8 mouse cellular contexts compared by ENCODE assay signal in genomic region chr8:120498926-120499605, GRCm38 (mm10).
DNase-seq lines count a peak whose midpoint lies in the region; ATAC-seq lines count a peak whose summit lies in the region.

No protein-coding gene starts in this region.

- peak overlapping the region; percentile 22 for H3K9ac ChIP-seq in embryonic facial prominence, embryonic 11.5 days (replicated peaks; ENCODE audit: low read length)
- H3K9ac ChIP-seq in heart, embryonic 11.5 days (ENCODE audit: low read depth, low read length): peak overlapping the region; percentile 73
- no peak overlapping the region for H3K9ac ChIP-seq in kidney, embryonic 14.5 days (ENCODE audit: low read depth, low read length)
- H3K9ac ChIP-seq in stomach, embryonic 16.5 days (ENCODE audit: low read length): peak overlapping the region; percentile 52

- no peaks in the 10 kb centered on the region for H3K9me3 ChIP-seq in embryonic facial prominence, embryonic 11.5 days (replicated peaks; ENCODE audit: control insufficient read depth, low read length)
- no peaks in the 10 kb centered on the region for H3K9me3 ChIP-seq in heart, embryonic 11.5 days (replicated peaks; ENCODE audit: control insufficient read depth, low read length)
- H3K9me3 ChIP-seq in kidney, embryonic 14.5 days (ENCODE audit: control insufficient read depth, low read length): no peaks in the 10 kb centered on the region
- no peaks in the 10 kb centered on the region for H3K9me3 ChIP-seq in stomach, embryonic 16.5 days (replicated peaks; ENCODE audit: control insufficient read depth, low read length)

- H3K27ac ChIP-seq in embryonic facial prominence, embryonic 11.5 days (replicated peaks; ENCODE audit: low read depth, low read length): no peak overlapping the region
- peak overlapping the region; percentile 98 for H3K27ac ChIP-seq in heart, embryonic 11.5 days (ENCODE audit: low read depth, low read length)
- H3K27ac ChIP-seq in kidney, embryonic 14.5 days (ENCODE audit: low read depth, low read length): peak overlapping the region; percentile 75; the same call in 1 of the 2 replicates
- H3K27ac ChIP-seq in stomach, embryonic 16.5 days (ENCODE audit: low read length): peak overlapping the region; percentile 81

- peak overlapping the region; percentile 25 for H3K4me2 ChIP-seq in embryonic facial prominence, embryonic 11.5 days (ENCODE audit: low read depth, low read length)
- peak overlapping the region; percentile 83 for H3K4me2 ChIP-seq in heart, embryonic 11.5 days
- peak overlapping the region; percentile 20; the same call in 1 of the 2 replicates for H3K4me2 ChIP-seq in kidney, embryonic 14.5 days (replicated peaks; ENCODE audit: low read depth, low read length)
- H3K4me2 ChIP-seq in stomach, embryonic 16.5 days (ENCODE audit: low read depth, low read length): peak overlapping the region; percentile 43

- H3K27me3 ChIP-seq in embryonic facial prominence, embryonic 11.5 days (ENCODE audit: control insufficient read depth, insufficient read depth, low read length): no peaks in the 10 kb centered on the region
- H3K27me3 ChIP-seq in heart, embryonic 11.5 days (ENCODE audit: control insufficient read depth, insufficient read depth, low read length): no peaks in the 10 kb centered on the region
- no peaks in the 10 kb centered on the region for H3K27me3 ChIP-seq in kidney, embryonic 14.5 days (ENCODE audit: control insufficient read depth, insufficient read depth, low read length)
- no peaks in the 10 kb centered on the region for H3K27me3 ChIP-seq in stomach, embryonic 16.5 days (ENCODE audit: control insufficient read depth, insufficient read depth, low read length)

- H3K36me3 ChIP-seq in embryonic facial prominence, embryonic 11.5 days (replicated peaks; ENCODE audit: control insufficient read depth, insufficient read depth, low read depth, low read length): no peaks in the 10 kb centered on the region
- H3K36me3 ChIP-seq in heart, embryonic 11.5 days (ENCODE audit: control insufficient read depth, insufficient read depth, low read length): no peaks in the 10 kb centered on the region
- no peaks in the 10 kb centered on the region for H3K36me3 ChIP-seq in kidney, embryonic 14.5 days (ENCODE audit: control insufficient read depth, insufficient read depth, low read length)
- no peaks in the 10 kb centered on the region for H3K36me3 ChIP-seq in stomach, embryonic 16.5 days (ENCODE audit: control insufficient read depth, insufficient read depth, low read length)

- 21% methylated on average over 9 of the region's 9 CpGs for WGBS in embryonic facial prominence, embryonic 11.5 days
- 13% methylated on average over 9 of the region's 9 CpGs for WGBS in heart, embryonic 11.5 days (ENCODE audit: insufficient replicate concordance)
- 20% methylated on average over 9 of the region's 9 CpGs for WGBS in kidney, embryonic 14.5 days
- 35% methylated on average over 9 of the region's 9 CpGs for WGBS in stomach, embryonic 16.5 days

- peaks cover 33% of the 10 kb centered on the region for H3K4me1 ChIP-seq in embryonic facial prominence, embryonic 11.5 days (ENCODE audit: control insufficient read depth, insufficient read depth, low read length)
- peaks cover 78% of the 10 kb centered on the region for H3K4me1 ChIP-seq in heart, embryonic 11.5 days (ENCODE audit: control insufficient read depth, insufficient read depth, low read length)
- H3K4me1 ChIP-seq in kidney, embryonic 14.5 days (ENCODE audit: control insufficient read depth, insufficient read depth, low read length): peaks cover 65% of the 10 kb centered on the region
- H3K4me1 ChIP-seq in stomach, embryonic 16.5 days (ENCODE audit: control insufficient read depth, insufficient read depth, low read length): peaks cover 70% of the 10 kb centered on the region

- no peak overlapping the region for H3K4me3 ChIP-seq in embryonic facial prominence, embryonic 11.5 days (ENCODE audit: low read depth, low read length)
- H3K4me3 ChIP-seq in heart, embryonic 11.5 days (ENCODE audit: low read depth, low read length): peak overlapping the region; percentile 48
- no peak overlapping the region for H3K4me3 ChIP-seq in kidney, embryonic 14.5 days (ENCODE audit: low read length)
- peak overlapping the region; percentile 17; the same call in 1 of the 2 replicates for H3K4me3 ChIP-seq in stomach, embryonic 16.5 days (replicated peaks; ENCODE audit: low read length)

- peak; percentile 87 for DNase-seq in 416B (ENCODE audit: low read depth)
- DNase-seq in adipocyte (ENCODE audit: low spot score): peak; percentile 81
- no peak for DNase-seq in embryonic facial prominence, embryonic 11.5 days (ENCODE audit: low spot score)
- peak; percentile 72 for DNase-seq in lung, postnatal 14 days
- no peak for DNase-seq in spleen, postnatal 10 days (ENCODE audit: low spot score in 2 of 2)

- no peak for ATAC-seq in embryonic facial prominence, embryonic 11.5 days (replicated peaks; ENCODE audit: insufficient number of reproducible peaks, low FRiP score, low TSS enrichment, low read depth)
- peak; percentile 81 for ATAC-seq in heart, embryonic 11.5 days (replicated peaks; ENCODE audit: insufficient number of reproducible peaks, low FRiP score, low TSS enrichment)
- ATAC-seq in kidney, embryonic 14.5 days (ENCODE audit: low FRiP score, low TSS enrichment): peak; percentile 67
- ATAC-seq in stomach, embryonic 16.5 days (ENCODE audit: insufficient read depth, low FRiP score): peak; percentile 88

Comparison
In these comparisons a context has a peak if more than half of its experiments do, and no peak if none do; other contexts are left out.
1. DNase-seq: peak in 416B (single experiment), adipocyte (single experiment) and lung, postnatal 14 days (single experiment); none in embryonic facial prominence, embryonic 11.5 days (single experiment) and spleen, postnatal 10 days (0 of 2).
2. H3K4me2 ChIP-seq: peak in every context shown above with its lines; median percentile 83 in heart, embryonic 11.5 days; 43 in stomach, embryonic 16.5 days; 25 in embryonic facial prominence, embryonic 11.5 days; 20 in kidney, embryonic 14.5 days.
3. H3K4me3 ChIP-seq: peak in heart, embryonic 11.5 days (single experiment) and stomach, embryonic 16.5 days (single experiment); none in embryonic facial prominence, embryonic 11.5 days (single experiment) and kidney, embryonic 14.5 days (single experiment).